Mouse (Mus musculus): ENCODE measurements around the gene Fam160a1.

The Fam160a1 gene

GRCm38 (mm10) chr3:85741767-85742166 is 75.3 kb downstream of the Fam160a1 start:
- no peak for DNase-seq

DNA sequence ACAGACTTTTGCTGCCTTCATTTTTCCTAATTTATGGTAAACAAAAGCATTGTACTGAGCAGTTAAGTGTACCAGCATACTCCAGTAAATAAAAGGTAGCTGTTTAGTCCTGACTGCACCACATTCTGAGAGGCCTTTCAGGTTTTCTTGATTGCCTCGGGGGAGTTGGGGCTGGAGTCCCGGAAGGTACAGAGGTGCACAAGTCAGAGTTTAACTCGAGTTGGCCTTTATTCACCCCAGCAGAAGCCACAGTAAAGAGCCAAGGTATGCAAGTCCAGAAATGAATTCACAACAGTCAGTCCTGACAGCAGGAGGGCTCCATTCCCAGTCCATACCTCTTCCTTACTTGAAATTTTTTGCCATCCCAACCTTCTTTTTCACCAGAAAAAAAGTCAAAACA is 78.5 kb downstream of the Fam160a1 start:
- DNase-seq, result no peak

- DNase-seq, result no peak
These were observed 83.0 kb downstream of the Fam160a1 start for GRCm38 (mm10) chr3:85733939-85734729.

DNA sequence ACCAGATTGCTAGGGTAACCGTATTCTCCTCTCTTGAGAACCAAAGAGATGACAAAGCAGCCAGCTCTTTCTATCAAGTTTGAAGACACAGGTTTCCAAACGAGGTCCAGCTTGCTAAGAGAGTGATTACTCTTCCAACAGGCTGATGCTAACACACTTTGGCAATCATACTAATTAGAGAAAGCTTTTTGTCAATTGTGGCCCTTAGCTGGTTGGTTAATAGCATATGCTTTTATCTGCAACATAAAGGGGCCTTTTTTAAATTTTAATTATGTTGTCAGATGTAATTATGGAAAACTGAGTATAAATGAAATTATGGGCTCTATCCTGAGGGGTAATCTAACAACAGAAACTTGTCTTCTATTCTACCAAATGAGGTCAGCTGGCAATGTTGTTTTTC is 89.9 kb downstream of the Fam160a1 start:
- no peak for DNase-seq

- no peak for DNase-seq
These were observed 91.1 kb downstream of the Fam160a1 start for GRCm38 (mm10) chr3:85725971-85726370.

DNA sequence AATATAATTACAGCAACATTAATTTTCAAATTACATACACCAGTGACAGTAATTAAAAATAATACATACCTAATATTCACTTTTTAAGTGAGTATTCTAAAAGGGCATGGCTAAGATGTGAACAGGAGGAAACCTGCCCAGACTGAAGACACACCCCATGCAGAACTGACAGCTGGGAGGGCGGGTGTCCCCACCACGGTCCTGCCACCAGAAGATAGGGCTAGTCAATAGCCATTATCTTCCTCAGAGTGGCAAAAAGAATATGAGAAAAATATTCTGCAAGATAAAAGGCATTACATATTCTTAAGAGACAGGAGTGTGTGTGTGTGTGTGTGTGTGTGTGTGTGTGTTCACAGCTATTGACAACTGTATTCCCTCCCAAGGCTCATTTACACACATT is 92.0 kb downstream of the Fam160a1 start:
- DNase-seq, result no peak

DNA sequence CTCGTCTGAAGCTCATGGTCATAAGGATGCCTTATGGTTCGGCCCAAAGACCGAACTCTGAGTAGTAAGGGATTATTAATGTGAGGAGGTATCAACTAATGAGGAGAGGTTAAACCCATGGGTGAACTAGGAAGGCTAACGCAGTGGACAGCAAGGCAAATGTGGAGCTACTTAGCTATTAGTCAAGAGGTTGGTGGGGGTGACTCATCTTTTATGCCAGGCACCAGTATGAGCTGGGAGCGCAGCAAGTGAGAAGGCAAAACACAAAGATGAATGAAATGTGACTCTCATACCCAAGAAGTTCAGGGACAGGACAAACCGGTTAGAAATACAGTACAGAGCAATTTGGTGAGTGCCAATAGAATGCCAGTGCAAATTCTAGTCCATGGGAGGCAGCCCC is 94.5 kb downstream of the Fam160a1 start:
- DNase-seq, result no peak

GRCm38 (mm10) chr3:85715764-85716297 is 101.3 kb downstream of the Fam160a1 start:
- no peak for DNase-seq

- DNase-seq, result no peak
These were observed 103.0 kb downstream of the Fam160a1 start for GRCm38 (mm10) chr3:85713936-85714709.

DNA sequence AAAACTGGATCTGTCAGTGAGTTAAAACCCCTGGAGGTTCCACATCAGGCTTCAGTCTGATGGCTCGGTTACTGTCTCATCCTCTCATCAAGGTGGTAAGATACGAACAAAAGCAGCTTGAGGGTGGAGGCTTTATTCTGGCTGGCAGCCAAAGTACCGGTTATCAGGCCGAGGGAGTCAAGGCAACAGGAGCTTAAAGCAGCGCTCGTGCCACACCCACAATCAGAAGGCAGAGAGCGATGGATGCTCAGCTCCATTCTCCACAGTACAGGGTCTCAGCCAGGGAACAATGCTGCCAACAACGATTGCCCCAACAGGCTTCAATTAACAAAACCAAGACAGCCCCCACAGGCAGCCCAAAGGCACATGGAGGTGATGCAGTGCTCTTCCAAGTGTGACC is 106.4 kb downstream of the Fam160a1 start:
- DNase-seq, result no peak

DNA sequence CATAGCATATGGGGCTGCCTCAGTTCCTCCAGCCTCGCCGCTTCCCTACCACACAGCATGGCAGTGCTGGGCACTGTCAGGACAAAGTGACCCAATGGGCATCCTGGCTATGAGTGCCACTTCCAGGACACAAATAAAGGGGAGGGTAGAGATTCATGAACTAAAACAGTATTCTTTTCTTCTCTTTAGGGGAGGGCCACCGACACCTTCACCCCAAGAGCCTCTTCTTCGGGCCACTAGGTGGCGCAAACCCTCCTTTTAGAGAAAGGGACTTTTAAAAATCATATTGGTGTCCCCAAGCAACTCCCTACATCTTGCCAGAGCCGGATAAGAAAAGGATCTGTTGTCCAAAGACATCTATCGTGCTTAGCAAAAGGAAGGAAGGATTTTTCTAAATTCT is 109.7 kb downstream of the Fam160a1 start:
- DNase-seq, result peak; percentile 41

DNA sequence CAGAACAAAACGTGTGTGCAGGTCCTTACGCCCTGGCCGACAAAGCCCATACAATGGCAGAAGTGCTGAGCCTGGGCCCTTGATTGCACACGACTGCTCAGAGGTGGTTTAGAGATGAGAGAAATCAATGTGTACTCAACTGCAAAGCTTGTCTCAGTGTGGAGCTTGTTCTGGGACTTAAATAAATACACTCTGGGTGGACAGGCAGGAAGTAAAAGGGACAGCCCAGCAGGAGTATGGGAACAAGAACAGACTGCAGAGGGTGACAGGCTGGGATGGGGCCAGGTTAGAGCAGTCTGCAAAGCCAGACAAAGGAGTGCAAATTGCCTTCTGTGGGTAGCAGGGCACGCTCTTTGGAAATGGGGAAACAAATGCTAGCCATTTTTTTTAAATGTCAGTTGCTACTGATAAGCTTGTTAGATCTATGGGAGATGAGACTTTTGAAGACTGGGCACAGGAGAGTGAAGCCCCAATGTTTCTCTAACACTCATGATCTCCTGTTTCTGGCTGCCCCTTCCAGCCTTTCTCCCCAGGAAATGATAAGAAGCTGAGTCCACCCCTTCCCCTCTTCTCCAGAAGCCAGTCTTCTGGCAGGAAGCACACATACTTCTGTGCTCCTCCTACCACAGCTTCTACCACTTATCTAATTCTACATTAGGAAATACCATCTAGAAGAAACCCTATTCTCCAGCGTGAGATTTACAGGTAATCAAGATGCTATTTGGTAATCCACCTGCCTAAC is 113.8 kb downstream of the Fam160a1 start:
- DNase-seq, result no peak

- no peak for DNase-seq
These were observed 118.6 kb downstream of the Fam160a1 start for GRCm38 (mm10) chr3:85698496-85698895.

GRCm38 (mm10) chr3:85695056-85695455 is 122.0 kb downstream of the Fam160a1 start:
- DNase-seq, result no peak

GRCm38 (mm10) chr3:85693013-85693412 is 124.1 kb downstream of the Fam160a1 start:
- DNase-seq, result no peak

- DNase-seq, result no peak
These were observed 126.0 kb downstream of the Fam160a1 start for GRCm38 (mm10) chr3:85691134-85691533.

DNA sequence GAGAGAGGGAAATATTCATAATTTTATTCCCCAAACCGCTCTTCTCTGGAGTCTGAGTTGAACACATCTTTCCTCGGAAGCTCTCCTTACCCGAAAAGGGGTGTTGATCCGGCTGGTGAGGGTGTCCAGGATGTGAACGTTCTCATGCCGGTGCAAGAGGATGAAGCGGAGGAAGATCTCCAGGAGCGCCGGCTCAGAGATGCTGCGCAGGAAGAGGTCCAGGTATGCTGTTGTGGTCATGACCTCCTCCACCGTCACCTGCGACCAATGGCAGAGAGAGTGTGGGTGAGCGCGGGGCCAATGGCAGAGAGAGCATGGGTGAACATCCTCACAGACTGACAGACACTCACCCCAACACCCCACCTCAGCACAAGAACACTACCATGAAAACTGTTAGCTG is 128.8 kb downstream of the Fam160a1 start:
- DNase-seq, result no peak

GRCm38 (mm10) chr3:85685271-85685670 is 131.8 kb downstream of the Fam160a1 start:
- no peak for DNase-seq

DNA sequence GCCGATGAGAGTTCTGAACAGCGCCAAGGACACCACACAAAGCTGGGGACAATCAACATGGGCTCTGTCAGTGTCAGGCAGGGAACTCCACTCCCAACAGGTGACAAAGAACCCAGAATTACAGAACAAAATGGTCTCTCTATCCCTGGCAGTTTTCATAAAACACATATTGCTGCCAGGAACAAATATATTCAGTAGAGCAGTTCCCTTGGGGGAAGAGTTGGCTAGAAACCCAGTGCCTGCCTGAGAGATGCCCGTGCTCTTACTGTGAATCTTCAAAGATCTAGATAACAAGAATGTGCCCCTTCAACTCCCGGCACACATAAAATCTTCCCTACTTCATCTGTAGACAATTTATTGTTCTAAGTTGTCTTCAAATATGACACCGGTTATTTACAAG is 133.5 kb downstream of the Fam160a1 start:
- DNase-seq, result no peak

DNA sequence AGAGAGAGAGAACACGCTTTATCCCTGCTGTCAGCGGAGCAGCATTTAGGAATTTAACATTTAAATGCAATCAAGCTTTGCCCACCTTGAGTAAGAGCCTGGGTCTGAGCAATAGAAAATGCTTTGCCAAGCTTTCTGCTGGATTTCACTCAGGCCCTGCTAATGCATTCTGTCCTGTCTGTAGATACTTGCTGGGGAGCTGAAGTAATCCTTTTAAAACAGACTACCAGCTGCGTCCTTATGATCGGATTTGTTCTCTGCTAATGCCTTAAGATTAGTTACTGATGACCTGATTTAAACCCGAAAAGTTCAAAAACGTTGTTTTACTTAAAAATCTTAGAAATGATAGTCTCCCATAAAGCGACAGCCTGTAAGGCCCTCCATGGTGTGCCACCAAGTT is 136.0 kb downstream of the Fam160a1 start:
- no peak for DNase-seq

DNA sequence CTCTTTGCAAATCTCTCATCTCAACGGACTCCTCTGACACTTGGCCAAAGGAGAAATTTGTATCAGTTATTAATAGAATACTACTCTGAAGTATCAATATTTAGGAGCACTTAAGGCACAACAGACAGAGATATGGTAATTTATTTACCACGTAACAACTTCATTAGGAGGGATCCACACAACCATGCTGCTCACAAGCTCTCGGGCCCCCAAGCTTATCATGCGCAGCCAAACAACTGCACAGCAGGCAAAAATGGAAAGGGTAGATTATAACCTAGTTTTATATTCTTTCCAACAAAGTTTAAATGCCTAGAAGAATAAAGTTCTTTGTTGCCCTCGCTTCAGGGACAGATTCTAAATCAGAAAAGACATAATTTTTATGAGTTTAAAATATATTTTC is 137.1 kb downstream of the Fam160a1 start:
- no peak for DNase-seq

- no peak for DNase-seq
These were observed 137.7 kb downstream of the Fam160a1 start for GRCm38 (mm10) chr3:85679312-85679933.

DNA sequence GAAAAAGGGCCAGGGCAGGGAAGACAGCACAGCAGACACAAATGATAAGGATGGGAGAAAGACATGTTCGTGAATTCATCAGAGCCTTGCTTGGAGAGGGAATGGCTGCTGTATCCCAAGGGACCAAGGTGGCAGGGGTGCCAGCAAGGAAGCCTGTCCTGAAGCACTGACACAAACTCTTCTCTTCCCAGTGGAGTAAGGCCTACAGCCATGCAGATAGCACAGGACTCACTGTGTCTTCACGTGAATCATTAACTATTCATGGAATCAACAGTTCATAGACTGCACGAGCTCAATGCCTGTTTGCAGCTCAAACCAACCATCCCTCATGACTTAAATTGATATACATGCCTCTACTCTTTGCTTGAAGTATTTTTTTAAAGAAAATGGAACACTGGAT is 139.1 kb downstream of the Fam160a1 start:
- DNase-seq, result no peak

All from right cerebral cortex, postnatal 4 days (tissue).